Mouse (Mus musculus): ENCODE results near the gene Ncoa7. TPM values are rescaled to one million over a fixed set of nuclear protein-coding genes. Genes with fewer than 3 reads are reported as not detected.

Gene Ncoa7
- total and polyA plus RNA-seq, 2 experiments from 2014 or later = 19.1 to 22.7 TPM

GRCm38 (mm10) chr10:30618918-30619210, 184.3 kb downstream of the Ncoa7 start:
- no peaks in the 10 kb centered on the region for H3K4me1 ChIP-seq (ENCODE audit: insufficient read depth)
- ATAC-seq (no peak), DNase-seq (no peak)
- H3K36me3 ChIP-seq (ENCODE audit: insufficient read depth) = no peaks in the 10 kb centered on the region
- peak overlapping the region; percentile 57 for H3K9ac ChIP-seq
- no peak for TF ChIP-seq CTCF (IDR thresholded peaks at IDR 0.05; ENCODE audit: low read depth)
- H3K27ac ChIP-seq (ENCODE audit: low read depth, low read length) = peak overlapping the region; percentile 85
- 35% methylated on average over 3 of the region's 3 CpGs for WGBS
- H3K27me3 ChIP-seq (ENCODE audit: insufficient read depth, low read length) = no peaks in the 10 kb centered on the region
- peak overlapping the region; percentile 66 for H3K4me2 ChIP-seq (ENCODE audit: low read depth)
- no peaks in the 10 kb centered on the region for H3K9me3 ChIP-seq (ENCODE audit: low read length)
- peak overlapping the region; percentile 58 for H3K4me3 ChIP-seq (ENCODE audit: low read depth, low read length)

- Histone ChIP-seq H3K4me1 (ENCODE audit: insufficient read depth) (no peaks in the 10 kb centered on the region), H3K4me2 (ENCODE audit: low read depth) (peak overlapping the region; percentile 66), H3K36me3 (ENCODE audit: insufficient read depth) (peaks cover 2% of the 10 kb centered on the region; the same call in 1 of the 2 replicates), H3K4me3 (ENCODE audit: low read depth, low read length) (peak overlapping the region; percentile 58), H3K27me3 (ENCODE audit: insufficient read depth, low read length) (no peaks in the 10 kb centered on the region), H3K9ac (peak overlapping the region; percentile 57), H3K27ac (ENCODE audit: low read depth, low read length) (peak overlapping the region; percentile 85), H3K9me3 (ENCODE audit: low read length) (no peaks in the 10 kb centered on the region)
- ATAC-seq (peak; percentile 99), DNase-seq (peak; percentile 99)
- TF ChIP-seq CTCF (IDR thresholded peaks at IDR 0.05; ENCODE audit: low read depth) = peak; percentile 57
- WGBS = 1% methylated on average over 49 of the region's 49 CpGs
Observed at GRCm38 (mm10) chr10:30618091-30618917, 184.8 kb downstream of the Ncoa7 start.

- no peak for ATAC-seq
- 87% methylated on average over 4 of the region's 4 CpGs for WGBS
- Histone ChIP-seq H3K9ac (no peak overlapping the region), H3K4me1 (ENCODE audit: insufficient read depth) (no peaks in the 10 kb centered on the region), H3K4me3 (ENCODE audit: low read depth, low read length) (no peak overlapping the region), H3K27me3 (ENCODE audit: insufficient read depth, low read length) (no peaks in the 10 kb centered on the region), H3K4me2 (ENCODE audit: low read depth) (no peak overlapping the region), H3K36me3 (ENCODE audit: insufficient read depth) (peaks cover 9% of the 10 kb centered on the region), H3K9me3 (ENCODE audit: low read length) (no peaks in the 10 kb centered on the region), H3K27ac (ENCODE audit: low read depth, low read length) (no peak overlapping the region)
- no peak for DNase-seq
- no peak for TF ChIP-seq CTCF (IDR thresholded peaks at IDR 0.05; ENCODE audit: low read depth)
Observed at GRCm38 (mm10) chr10:30613039-30613438, 190.1 kb downstream of the Ncoa7 start.

- no peaks in the 10 kb centered on the region for H3K4me1 ChIP-seq (ENCODE audit: insufficient read depth)
- no peak for TF ChIP-seq CTCF (IDR thresholded peaks at IDR 0.05; ENCODE audit: low read depth)
- no peak overlapping the region for H3K4me3 ChIP-seq (ENCODE audit: low read depth, low read length)
- H3K36me3 ChIP-seq (ENCODE audit: insufficient read depth) = peaks cover 9% of the 10 kb centered on the region
- no peak overlapping the region for H3K9ac ChIP-seq
- H3K4me2 ChIP-seq (ENCODE audit: low read depth) = no peak overlapping the region
- DNase-seq (no peak), ATAC-seq (no peak)
- no peak overlapping the region for H3K27ac ChIP-seq (ENCODE audit: low read depth, low read length)
- no peaks in the 10 kb centered on the region for H3K9me3 ChIP-seq (ENCODE audit: low read length)
- no peaks in the 10 kb centered on the region for H3K27me3 ChIP-seq (ENCODE audit: insufficient read depth, low read length)
Observed at GRCm38 (mm10) chr10:30609614-30610013, 193.5 kb downstream of the Ncoa7 start.

- Histone ChIP-seq H3K27me3 (ENCODE audit: insufficient read depth, low read length) (no peaks in the 10 kb centered on the region), H3K9me3 (ENCODE audit: low read length) (no peaks in the 10 kb centered on the region), H3K36me3 (ENCODE audit: insufficient read depth) (peaks cover 5% of the 10 kb centered on the region; the same call in 1 of the 2 replicates), H3K9ac (no peak overlapping the region), H3K27ac (ENCODE audit: low read depth, low read length) (no peak overlapping the region), H3K4me3 (ENCODE audit: low read depth, low read length) (no peak overlapping the region), H3K4me1 (ENCODE audit: insufficient read depth) (no peaks in the 10 kb centered on the region), H3K4me2 (ENCODE audit: low read depth) (no peak overlapping the region)
- DNase-seq (no peak), ATAC-seq (no peak)
- no peak for TF ChIP-seq CTCF (IDR thresholded peaks at IDR 0.05; ENCODE audit: low read depth)
- WGBS = 79% methylated on average over 2 of the region's 2 CpGs
Observed at GRCm38 (mm10) chr10:30608109-30608508, 195.0 kb downstream of the Ncoa7 start.

- ATAC-seq = peak; percentile 100
- Histone ChIP-seq H3K9ac (peak within 1 kb of the TSS; percentile 84), H3K27ac (ENCODE audit: low read depth, low read length) (peak within 1 kb of the TSS; percentile 88), H3K9me3 (ENCODE audit: low read length) (no peaks in the 10 kb centered on the region), H3K27me3 (ENCODE audit: insufficient read depth, low read length) (no peaks in the 10 kb centered on the region), H3K36me3 (ENCODE audit: insufficient read depth) (peaks cover 13% of the 10 kb centered on the region), H3K4me3 (ENCODE audit: low read depth, low read length) (peak within 1 kb of the TSS; percentile 87), H3K4me1 (ENCODE audit: insufficient read depth) (peaks cover 11% of the 10 kb centered on the region; the same call in 1 of the 2 replicates), H3K4me2 (ENCODE audit: low read depth) (peak within 1 kb of the TSS; percentile 78)
- DNase-seq = peak; percentile 93
- under 1% methylated on average over 28 of the region's 28 CpGs for WGBS
- TF ChIP-seq CTCF (IDR thresholded peaks at IDR 0.05; ENCODE audit: low read depth) = no peak; the same call in 1 of the 2 replicates
Observed at GRCm38 (mm10) chr10:30600542-30600966, 202.6 kb downstream of the Ncoa7 start, which contains the start of gene Trmt11. Gene Trmt11, minus strand, starts transcription at chr10:30600749.

- peaks cover 11% of the 10 kb centered on the region; the same call in 1 of the 2 replicates for H3K4me1 ChIP-seq (ENCODE audit: insufficient read depth)
- TF ChIP-seq CTCF (IDR thresholded peaks at IDR 0.05; ENCODE audit: low read depth) = no peak
- no peak for DNase-seq
Observed at GRCm38 (mm10) chr10:30600094-30600534, 203.0 kb downstream of the Ncoa7 start.

More at GRCm38 (mm10) chr10:30600094-30600534, 203.0 kb downstream of the Ncoa7 start:
- H3K9me3 ChIP-seq (ENCODE audit: low read length) = no peaks in the 10 kb centered on the region
- H3K27ac ChIP-seq (ENCODE audit: low read depth, low read length) = peak overlapping the region; percentile 88
- under 1% methylated on average over 27 of the region's 27 CpGs for WGBS
- peak overlapping the region; percentile 87 for H3K4me3 ChIP-seq (ENCODE audit: low read depth, low read length)
- H3K36me3 ChIP-seq (ENCODE audit: insufficient read depth) = peaks cover 17% of the 10 kb centered on the region
- peak; percentile 63 for ATAC-seq
- peak overlapping the region; percentile 78 for H3K4me2 ChIP-seq (ENCODE audit: low read depth)
- no peaks in the 10 kb centered on the region for H3K27me3 ChIP-seq (ENCODE audit: insufficient read depth, low read length)
- H3K9ac ChIP-seq = peak overlapping the region; percentile 84
